Mouse (Mus musculus) limb, embryonic 11.5 days (tissue): Measurements from ENCODE around the gene Dnmt3l. TPM values are rescaled to one million over a fixed set of nuclear protein-coding genes. Genes with fewer than 3 reads are reported as not detected.

Experiments used
- ATAC-seq: fragments of 200-750 bp; cut with Nextera tagmentation; 2 replicates; pipeline ENCODE4 v1.8.0; 2017; ENCODE audit warnings: low read depth; ENCODE audit not compliant: insufficient number of reproducible peaks, low FRiP score, low TSS enrichment
- DNase-seq: peaks from one replicate; pipeline ENCODE4 v3.0.0-alpha.2; 2015; ENCODE audit warnings: low spot score
- H3K27ac ChIP-seq: fragments of 300-500 bp; sonication (generic); replicated peaks from 2 replicates; pipeline ENCODE4 v1.5.1; 2014; ENCODE audit warnings: low read depth, mild to moderate bottlenecking, low read length
- H3K27me3 ChIP-seq: fragments of 300-500 bp; sonication (generic); 2 replicates; pipeline ENCODE4 v1.6.1; 2014; ENCODE audit warnings: mild to moderate bottlenecking, low read length, mixed read lengths; ENCODE audit not compliant: control insufficient read depth, insufficient read depth
- H3K36me3 ChIP-seq: fragments of 300-500 bp; sonication (generic); 2 replicates; pipeline ENCODE4 v1.6.1; 2014; ENCODE audit warnings: mild to moderate bottlenecking, low read length, moderate library complexity, mixed read lengths; ENCODE audit not compliant: control insufficient read depth, insufficient read depth
- H3K4me1 ChIP-seq: fragments of 300-500 bp; sonication (generic); 2 replicates; pipeline ENCODE4 v1.6.1; 2014; ENCODE audit warnings: low read length, mixed read lengths; ENCODE audit not compliant: control insufficient read depth, insufficient read depth
- H3K4me2 ChIP-seq: fragments of 300-500 bp; sonication (generic); 2 replicates; pipeline ENCODE4 v1.6.1; 2014; ENCODE audit warnings: low read depth, mild to moderate bottlenecking, moderate library complexity; ENCODE audit not compliant: severe bottlenecking
- H3K4me3 ChIP-seq: fragments of 300-500 bp; sonication (generic); 2 replicates; pipeline ENCODE4 v1.5.1; 2014; ENCODE audit warnings: low read depth, low read length
- H3K9ac ChIP-seq: fragments of 300-500 bp; sonication (generic); 2 replicates; pipeline ENCODE4 v1.6.1; 2014; ENCODE audit warnings: mild to moderate bottlenecking, low read length
- H3K9me3 ChIP-seq: fragments of 300-500 bp; sonication (generic); 2 replicates; pipeline ENCODE4 v1.6.1; 2016; ENCODE audit warnings: low read length; ENCODE audit not compliant: control insufficient read depth
- WGBS: fragments of 180-500 bp; shearing (Covaris S2); extraction: QIAGEN DNeasy Blood & Tissue Kit; methylation state at CpG from one replicate; pipeline ENCODE4 v1.1.7; 2014; 5-methylcytosine and 5-hydroxymethylcytosine counted together
- polyA plus RNA-seq: library from polyadenylated mRNA; unstranded; fragments of >200 nt; fragmentation: Nextera tagmentation; extraction: Ambion mirVana; gene quantifications from 2 replicates; pipeline ENCODE4 v1.2.1, GENCODE M21; 2014

Dnmt3l gene
- polyA plus RNA-seq, 1 experiment from 2014 or later = not detected

- no peak overlapping the region for H3K27ac ChIP-seq
- no peak for ATAC-seq
- WGBS = 88% methylated on average over 9 of the region's 9 CpGs
Observed at GRCm38 (mm10) chr10:78063122-78063521, 21.4 kb downstream of the Dnmt3l start.

GRCm38 (mm10) chr10:78067226-78067625, 25.5 kb downstream of the Dnmt3l start:
- 32% methylated on average over 4 of the region's 4 CpGs for WGBS
- no peak overlapping the region for H3K4me2 ChIP-seq
- peaks cover 2% of the 10 kb centered on the region; the same call in 1 of the 2 replicates for H3K27me3 ChIP-seq
- H3K9me3 ChIP-seq = no peaks in the 10 kb centered on the region
- no peak for ATAC-seq
- H3K4me1 ChIP-seq = 0 out of 2 replicates have a peak, but pooled peaks cover 3% of the 10 kb centered on the region
- no peak overlapping the region for H3K4me3 ChIP-seq
- no peaks in the 10 kb centered on the region for H3K36me3 ChIP-seq
- peak; percentile 42 for DNase-seq
- no peak overlapping the region for H3K27ac ChIP-seq
- H3K9ac ChIP-seq = no peak overlapping the region

More at GRCm38 (mm10) chr10:78063122-78063521, 21.4 kb downstream of the Dnmt3l start:
- H3K9ac ChIP-seq = no peak overlapping the region
- no peaks in the 10 kb centered on the region for H3K36me3 ChIP-seq
- no peaks in the 10 kb centered on the region for H3K9me3 ChIP-seq
- no peak overlapping the region for H3K4me2 ChIP-seq
- no peak overlapping the region for H3K4me3 ChIP-seq
- H3K27me3 ChIP-seq = peaks cover 2% of the 10 kb centered on the region; the same call in 1 of the 2 replicates
- no peak for DNase-seq
- H3K4me1 ChIP-seq = no peaks in the 10 kb centered on the region

GRCm38 (mm10) chr10:78068541-78068940, 26.8 kb downstream of the Dnmt3l start:
- DNase-seq = no peak

GRCm38 (mm10) chr10:78069101-78070011, 27.6 kb downstream of the Dnmt3l start, which contains the start of gene Icosl:
Icosl (plus strand) TSS chr10:78069302.
- peak; percentile 82 for DNase-seq
- ATAC-seq = peak; percentile 91
- Histone ChIP-seq H3K9ac (peak within 1 kb of the TSS; percentile 72), H3K27ac (no peak within 1 kb of the TSS), H3K27me3 (peaks cover 2% of the 10 kb centered on the region; the same call in 1 of the 2 replicates), H3K4me3 (peak within 1 kb of the TSS; percentile 59), H3K9me3 (no peaks in the 10 kb centered on the region), H3K4me2 (peak within 1 kb of the TSS; percentile 95), H3K36me3 (no peaks in the 10 kb centered on the region), H3K4me1 (0 out of 2 replicates have a peak, but pooled peaks cover 3% of the 10 kb centered on the region)
- under 1% methylated on average over 66 of the region's 66 CpGs for WGBS

More at GRCm38 (mm10) chr10:78068541-78068940, 26.8 kb downstream of the Dnmt3l start:
- WGBS = 16% methylated on average over 11 of the region's 11 CpGs
- Histone ChIP-seq H3K9ac (no peak overlapping the region), H3K36me3 (no peaks in the 10 kb centered on the region), H3K4me3 (peak overlapping the region; percentile 59), H3K4me1 (0 out of 2 replicates have a peak, but pooled peaks cover 3% of the 10 kb centered on the region), H3K27ac (no peak overlapping the region), H3K4me2 (peak overlapping the region; percentile 95), H3K9me3 (no peaks in the 10 kb centered on the region), H3K27me3 (peaks cover 2% of the 10 kb centered on the region; the same call in 1 of the 2 replicates)
- no peak for ATAC-seq

- H3K9me3 ChIP-seq = no peaks in the 10 kb centered on the region
- H3K4me3 ChIP-seq = no peak overlapping the region
- no peak for ATAC-seq
- H3K4me2 ChIP-seq = no peak overlapping the region
- no peaks in the 10 kb centered on the region for H3K36me3 ChIP-seq
- H3K9ac ChIP-seq = no peak overlapping the region
- H3K4me1 ChIP-seq = 0 out of 2 replicates have a peak, but pooled peaks cover 3% of the 10 kb centered on the region
- no peaks in the 10 kb centered on the region for H3K27me3 ChIP-seq
- 78% methylated on average over 4 of the region's 4 CpGs for WGBS
- no peak overlapping the region for H3K27ac ChIP-seq
- no peak for DNase-seq
Observed at GRCm38 (mm10) chr10:78074151-78074550, 32.4 kb downstream of the Dnmt3l start.

- no peaks in the 10 kb centered on the region for H3K9me3 ChIP-seq
- no peak overlapping the region for H3K4me3 ChIP-seq
- H3K4me2 ChIP-seq = no peak overlapping the region
- no peaks in the 10 kb centered on the region for H3K27me3 ChIP-seq
- no peak for ATAC-seq
- no peak for DNase-seq
- no peak overlapping the region for H3K9ac ChIP-seq
- H3K4me1 ChIP-seq = no peaks in the 10 kb centered on the region
- WGBS = 88% methylated on average over 11 of the region's 11 CpGs
- H3K36me3 ChIP-seq = no peaks in the 10 kb centered on the region
- no peak overlapping the region for H3K27ac ChIP-seq
Observed at GRCm38 (mm10) chr10:78074977-78075376, 33.2 kb downstream of the Dnmt3l start.

- Histone ChIP-seq H3K4me3 (no peak overlapping the region), H3K4me2 (no peak overlapping the region), H3K27me3 (no peaks in the 10 kb centered on the region), H3K4me1 (no peaks in the 10 kb centered on the region), H3K27ac (no peak overlapping the region), H3K9ac (no peak overlapping the region), H3K9me3 (no peaks in the 10 kb centered on the region), H3K36me3 (no peaks in the 10 kb centered on the region)
- 75% methylated on average over 9 of the region's 9 CpGs for WGBS
- DNase-seq (no peak), ATAC-seq (no peak)
Observed at GRCm38 (mm10) chr10:78077862-78078261, 36.1 kb downstream of the Dnmt3l start.

- 82% methylated on average over 5 of the region's 5 CpGs for WGBS
- no peaks in the 10 kb centered on the region for H3K9me3 ChIP-seq
- ATAC-seq (no peak), DNase-seq (no peak)
- H3K27ac ChIP-seq = no peak overlapping the region
- no peaks in the 10 kb centered on the region for H3K4me1 ChIP-seq
- H3K9ac ChIP-seq = no peak overlapping the region
- no peaks in the 10 kb centered on the region for H3K27me3 ChIP-seq
- no peak overlapping the region for H3K4me3 ChIP-seq
- no peak overlapping the region for H3K4me2 ChIP-seq
- no peaks in the 10 kb centered on the region for H3K36me3 ChIP-seq
Observed at GRCm38 (mm10) chr10:78078276-78078675, 36.5 kb downstream of the Dnmt3l start.
